Comparison of ENCODE assay signal across 8 mouse cellular contexts in genomic region chr4:155222841-155223593, GRCm38 (mm10). TPM values are rescaled to one million over a fixed set of nuclear protein-coding genes. Genes with fewer than 3 reads are reported as not detected.
DNase-seq lines count a peak whose midpoint lies in the region; ATAC-seq and TF ChIP-seq lines count a peak whose summit lies in the region.

No protein-coding gene starts in this region.

- TF ChIP-seq POLR2A in bone marrow, adult 2 months (IDR thresholded peaks at IDR 0.05; ENCODE audit: borderline replicate concordance, control insufficient read depth, low read depth, low read length) = peak; percentile 64; the same call in 1 of the 2 replicates

- H3K27me3 ChIP-seq in embryonic facial prominence, embryonic 15.5 days = no peaks in the 10 kb centered on the region
- no peaks in the 10 kb centered on the region for H3K27me3 ChIP-seq in heart, embryonic 10.5 days (ENCODE audit: insufficient read depth, poor library complexity, severe bottlenecking)
- no peaks in the 10 kb centered on the region for H3K27me3 ChIP-seq in kidney, embryonic 15.5 days

- no peak for TF ChIP-seq CTCF in bone marrow, adult 2 months (IDR thresholded peaks at IDR 0.05; ENCODE audit: control insufficient read depth, insufficient read depth, low read length)

- peak overlapping the region; percentile 54 for H3K4me3 ChIP-seq in bone marrow, adult 2 months (replicated peaks; ENCODE audit: control insufficient read depth, low read depth, low read length)
- peak overlapping the region; percentile 87 for H3K4me3 ChIP-seq in embryonic facial prominence, embryonic 15.5 days (replicated peaks)
- H3K4me3 ChIP-seq in heart, embryonic 10.5 days = peak overlapping the region; percentile 97
- peak overlapping the region; percentile 83 for H3K4me3 ChIP-seq in kidney, embryonic 15.5 days (replicated peaks)

- no peaks in the 10 kb centered on the region for H3K9me3 ChIP-seq in embryonic facial prominence, embryonic 15.5 days (replicated peaks)
- no peaks in the 10 kb centered on the region for H3K9me3 ChIP-seq in heart, embryonic 10.5 days
- no peaks in the 10 kb centered on the region for H3K9me3 ChIP-seq in kidney, embryonic 15.5 days (replicated peaks)

- no peaks in the 10 kb centered on the region for H3K36me3 ChIP-seq in embryonic facial prominence, embryonic 15.5 days
- H3K36me3 ChIP-seq in heart, embryonic 10.5 days = no peaks in the 10 kb centered on the region
- H3K36me3 ChIP-seq in kidney, embryonic 15.5 days = no peaks in the 10 kb centered on the region

- H3K27ac ChIP-seq in bone marrow, adult 2 months (ENCODE audit: control insufficient read depth, insufficient read depth, low read depth, low read length, poor library complexity) = peak overlapping the region; percentile 95
- peak overlapping the region; percentile 97 for H3K27ac ChIP-seq in embryonic facial prominence, embryonic 15.5 days (replicated peaks)
- H3K27ac ChIP-seq in heart, embryonic 10.5 days = peak overlapping the region; percentile 97
- H3K27ac ChIP-seq in kidney, embryonic 15.5 days = peak overlapping the region; percentile 98

- H3K4me1 ChIP-seq in bone marrow, adult 2 months (ENCODE audit: control insufficient read depth, insufficient read depth, low read length) = peaks cover 23% of the 10 kb centered on the region
- peaks cover 31% of the 10 kb centered on the region for H3K4me1 ChIP-seq in embryonic facial prominence, embryonic 15.5 days
- peaks cover 62% of the 10 kb centered on the region for H3K4me1 ChIP-seq in heart, embryonic 10.5 days
- H3K4me1 ChIP-seq in kidney, embryonic 15.5 days = peaks cover 47% of the 10 kb centered on the region

- peak overlapping the region; percentile 93 for H3K9ac ChIP-seq in embryonic facial prominence, embryonic 15.5 days
- peak overlapping the region; percentile 94 for H3K9ac ChIP-seq in kidney, embryonic 15.5 days

- 16% methylated on average over 112 of the region's 116 CpGs for WGBS in bone marrow, adult 2 months
- WGBS in embryonic facial prominence, embryonic 15.5 days = under 1% methylated on average over 73 of the region's 116 CpGs
- WGBS in heart, embryonic 10.5 days = 14% methylated on average over 116 of the region's 116 CpGs
- WGBS in kidney, embryonic 15.5 days = under 1% methylated on average over 62 of the region's 116 CpGs

- ATAC-seq in embryonic facial prominence, embryonic 15.5 days (ENCODE audit: insufficient number of reproducible peaks, low FRiP score, low TSS enrichment, low read depth) = peak; percentile 99
- peak; percentile 99 for ATAC-seq in kidney, embryonic 15.5 days (replicated peaks; ENCODE audit: low FRiP score)
- peak; percentile 80 for ATAC-seq in monocyte, adult 5-6 weeks (replicated peaks; ENCODE audit: insufficient number of reproducible peaks, low FRiP score, low TSS enrichment, poor library complexity, severe bottlenecking)

- DNase-seq in 416B (ENCODE audit: low read depth) (peak; percentile 97), liver (peak; percentile 97)
- peak; percentile 99 for DNase-seq in heart, embryonic 10.5 days (ENCODE audit: low spot score)
- DNase-seq in spleen, postnatal 4 days (ENCODE audit: low spot score in 2 of 2) = peak; percentile 97 to 99

- peak overlapping the region; percentile 73 for H3K4me2 ChIP-seq in embryonic facial prominence, embryonic 15.5 days (replicated peaks)
- H3K4me2 ChIP-seq in kidney, embryonic 15.5 days = peak overlapping the region; percentile 94

RNA-seq across cellular contexts. Expression of gene Ski, which starts 0.6 kb away (rescaled TPM):
- 7.0 and 10.4 TPM in 2 replicates for polyA plus RNA-seq in bone marrow, adult 2 months (2011; ENCODE audit: insufficient read depth, insufficient read length, low replicate concordance, missing spikeins)
- 24.4 and 26.3 TPM in 2 replicates for polyA plus RNA-seq in embryonic facial prominence, embryonic 15.5 days (2015; fragmentation: Nextera tagmentation; extraction: Ambion mirVana)
- polyA plus RNA-seq in heart, embryonic 10.5 days (2016; fragmentation: Nextera tagmentation; extraction: Ambion mirVana) = 7.5 and 11.3 TPM in 2 replicates
- 14.7 and 16.9 TPM in 2 replicates for polyA plus RNA-seq in kidney, embryonic 15.5 days (2015; fragmentation: Nextera tagmentation; extraction: Ambion mirVana)
- 13.5 to 26.2 TPM (median 17.7 TPM) in 3 replicates for total RNA-seq in monocyte, adult 5-6 weeks (2017)

RNA-seq across cellular contexts. Expression of gene Faap20, which starts 26.6 kb away (rescaled TPM):
- polyA plus RNA-seq in bone marrow, adult 2 months (2011; ENCODE audit: insufficient read depth, insufficient read length, low replicate concordance, missing spikeins) = 19.3 and 29.3 TPM in 2 replicates
- 74.9 and 75.0 TPM in 2 replicates for polyA plus RNA-seq in embryonic facial prominence, embryonic 15.5 days (2015; fragmentation: Nextera tagmentation; extraction: Ambion mirVana)
- 77.0 and 87.4 TPM in 2 replicates for polyA plus RNA-seq in heart, embryonic 10.5 days (2016; fragmentation: Nextera tagmentation; extraction: Ambion mirVana)
- polyA plus RNA-seq in kidney, embryonic 15.5 days (2015; fragmentation: Nextera tagmentation; extraction: Ambion mirVana) = 66.2 and 68.8 TPM in 2 replicates
- total RNA-seq in monocyte, adult 5-6 weeks (2017) = 15.4 to 17.5 TPM (median 17.0 TPM) in 3 replicates

Comparison
In these comparisons a context has a peak if more than half of its experiments do, and no peak if none do; other contexts are left out.
1. Peak in every context shown above with its lines: DNase-seq, ATAC-seq, H3K4me3 ChIP-seq and H3K27ac ChIP-seq.